Mouse (Mus musculus) kidney, adult 2 months (tissue): Measurements from ENCODE around the gene Plekhg2.

Source experiments
- CTCF ChIP-seq: fragments of 200-500 bp; conservative IDR thresholded peaks from 2 replicates; pipeline ENCODE4 v1.5.1; 2011; ENCODE audit warnings: low read depth, mild to moderate bottlenecking, control low read depth, low read length, moderate library complexity, mixed read lengths; ENCODE audit not compliant: insufficient read depth, insufficient read length
- POLR2A ChIP-seq: fragments of 200-500 bp; IDR thresholded peaks from one replicate; pipeline ENCODE4 v1.6.1; 2011; ENCODE audit warnings: low read depth, low read length, control low read depth

DNA sequence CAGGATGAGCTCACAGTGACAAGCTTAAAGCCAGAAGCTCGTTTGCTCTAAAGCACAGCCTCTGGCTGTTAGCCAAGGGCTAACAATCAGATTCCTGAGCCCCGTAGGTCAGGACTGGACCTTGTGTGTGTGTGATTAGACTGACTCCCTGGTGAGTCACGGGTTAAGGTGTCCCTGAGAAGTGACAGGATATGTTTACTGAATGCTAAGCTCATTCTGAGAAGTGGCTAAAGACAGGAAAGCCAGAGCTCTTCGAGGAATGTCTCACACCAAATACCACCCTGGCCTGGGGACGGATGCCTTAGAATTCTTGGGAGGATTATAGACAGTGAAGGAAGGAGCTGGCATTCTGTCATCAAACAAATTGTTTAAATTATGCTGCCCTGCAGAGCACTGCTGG, 14.4 kb downstream of the Plekhg2 start:
- TF ChIP-seq CTCF (no peak), POLR2A (no peak)
